Mouse (Mus musculus) hematopoietic stem cell, adult 5-6 weeks (primary cell): ENCODE data around the gene Ttc4. TPM values are rescaled to one million over a fixed set of nuclear protein-coding genes. Genes with fewer than 3 reads are reported as not detected.

ENCODE experiments used
- ATAC-seq, 2 experiments: fragments of 125-278 bp in 1 of 2; replicated peaks in 1 of 2; 2 replicates each; pipeline ENCODE4 v1.8.0; 2016 to 2017; ENCODE audit warnings: inconsistent platforms in 2 of 2, mild to moderate bottlenecking in 2 of 2, moderate number of reproducible peaks in 2 of 2, low read depth in 1 of 2, moderate TSS enrichment in 1 of 2; ENCODE audit not compliant: low FRiP score in 2 of 2, poor library complexity in 2 of 2, severe bottlenecking in 2 of 2, insufficient read depth in 1 of 2, low TSS enrichment in 1 of 2
- total RNA-seq: library from RNA; stranded (forward); fragments of 172-1452, 232-1000 nt; gene quantifications from 2 replicates; pipeline ENCODE4 v1.2.3, GENCODE M21; 2017

Gene Ttc4
- 41.9 and 46.4 TPM in 2 replicates for total RNA-seq

GRCm38 (mm10) chr4:106678442-106679118 is at the start of gene Ttc4:
Gene Ttc4, minus strand, starts transcription at chr4:106678944.
- ATAC-seq, result peak; percentile 98 to 99

DNA sequence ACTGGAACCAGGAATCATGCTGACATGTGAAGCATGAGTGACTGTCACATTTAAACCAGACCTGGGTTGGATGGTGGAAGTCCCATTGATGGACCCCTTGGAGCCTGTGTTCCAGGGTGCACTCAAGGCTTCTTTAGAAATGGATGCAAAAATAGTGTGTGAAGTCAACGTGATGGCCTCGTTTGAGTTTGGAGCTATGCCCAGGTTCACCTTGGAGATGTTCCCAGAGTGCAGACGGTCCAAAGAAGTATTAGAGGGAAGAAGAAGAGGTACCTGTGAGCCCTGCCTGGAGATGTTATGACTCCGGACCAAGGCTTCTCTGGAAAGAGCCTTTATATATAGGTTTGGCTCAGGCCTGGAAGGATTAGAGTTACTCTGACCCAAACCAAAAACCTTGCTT is 41.9 kb upstream of the Ttc4 start:
- no peak for ATAC-seq

DNA sequence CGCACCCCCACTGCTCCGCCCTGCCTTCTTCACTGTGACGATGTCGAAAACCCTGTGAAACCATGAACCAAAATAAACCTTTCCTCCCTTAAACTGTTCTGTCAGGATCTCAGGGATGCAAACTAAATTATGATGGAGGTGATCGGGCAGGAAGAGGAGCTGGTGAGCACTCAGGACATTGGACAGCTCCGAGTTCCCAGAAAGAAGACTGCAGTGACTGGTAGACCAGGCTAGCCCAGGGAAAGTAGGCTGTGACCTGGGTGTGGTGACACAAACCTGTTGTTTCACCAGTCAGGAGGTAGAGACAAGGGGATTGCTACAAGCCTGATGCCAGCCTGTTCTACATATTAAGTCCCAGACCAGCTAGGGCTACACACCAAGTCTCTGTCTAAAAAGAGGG is 34.9 kb upstream of the Ttc4 start:
- no peak for ATAC-seq

- ATAC-seq, result peak; percentile 68 to 75
These were observed 29.7 kb upstream of the Ttc4 start for GRCm38 (mm10) chr4:106708408-106708807.

GRCm38 (mm10) chr4:106707957-106708356 is 29.2 kb upstream of the Ttc4 start:
- ATAC-seq, result no peak

- ATAC-seq, result no peak
These were observed 26.4 kb upstream of the Ttc4 start for GRCm38 (mm10) chr4:106705096-106705665.

GRCm38 (mm10) chr4:106704416-106704815 is 25.7 kb upstream of the Ttc4 start:
- no peak for ATAC-seq

GRCm38 (mm10) chr4:106703956-106704355 is 25.2 kb upstream of the Ttc4 start:
- ATAC-seq, result no peak

DNA sequence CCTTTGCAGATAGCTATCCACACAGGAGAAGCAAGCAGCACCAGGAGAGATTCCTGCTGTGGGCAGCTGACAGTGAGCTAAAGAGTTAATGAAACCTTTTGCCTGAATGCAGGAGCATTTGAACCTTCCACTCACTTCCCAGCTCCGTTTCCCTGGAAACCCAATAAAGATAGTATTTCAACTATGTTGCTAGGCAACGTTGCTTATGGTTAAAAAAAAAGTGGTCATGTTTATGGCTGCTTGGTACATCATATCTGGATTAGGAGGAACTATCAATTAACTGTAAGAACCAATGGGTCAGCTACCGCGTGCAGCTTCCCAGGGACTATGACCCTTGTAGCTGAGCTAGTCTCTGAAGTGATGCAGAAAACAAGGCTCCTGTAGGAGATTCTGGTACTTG is 22.1 kb upstream of the Ttc4 start:
- no peak for ATAC-seq

DNA sequence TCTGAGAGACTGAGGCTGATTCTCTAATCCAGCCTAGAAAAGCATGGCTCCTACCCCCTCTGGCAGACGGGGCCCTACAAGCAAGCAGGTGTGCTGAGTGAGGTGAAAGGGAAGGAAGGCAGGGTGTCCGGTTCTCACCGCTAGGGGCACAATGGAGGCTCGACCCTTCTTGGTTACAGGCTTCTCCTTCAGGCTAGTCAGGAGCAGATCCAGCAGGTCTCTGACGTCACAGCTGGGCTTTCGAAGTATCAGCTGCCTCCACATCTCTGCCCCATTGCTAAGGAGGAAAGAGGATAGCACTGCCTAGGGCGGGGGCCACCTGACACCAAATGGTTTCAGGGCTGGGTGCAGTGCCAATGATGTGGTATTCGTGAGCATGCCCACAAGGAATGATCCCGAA is 21.2 kb upstream of the Ttc4 start:
- peak; percentile 65 to 76; a peak in 2 of 4 replicates for ATAC-seq

DNA sequence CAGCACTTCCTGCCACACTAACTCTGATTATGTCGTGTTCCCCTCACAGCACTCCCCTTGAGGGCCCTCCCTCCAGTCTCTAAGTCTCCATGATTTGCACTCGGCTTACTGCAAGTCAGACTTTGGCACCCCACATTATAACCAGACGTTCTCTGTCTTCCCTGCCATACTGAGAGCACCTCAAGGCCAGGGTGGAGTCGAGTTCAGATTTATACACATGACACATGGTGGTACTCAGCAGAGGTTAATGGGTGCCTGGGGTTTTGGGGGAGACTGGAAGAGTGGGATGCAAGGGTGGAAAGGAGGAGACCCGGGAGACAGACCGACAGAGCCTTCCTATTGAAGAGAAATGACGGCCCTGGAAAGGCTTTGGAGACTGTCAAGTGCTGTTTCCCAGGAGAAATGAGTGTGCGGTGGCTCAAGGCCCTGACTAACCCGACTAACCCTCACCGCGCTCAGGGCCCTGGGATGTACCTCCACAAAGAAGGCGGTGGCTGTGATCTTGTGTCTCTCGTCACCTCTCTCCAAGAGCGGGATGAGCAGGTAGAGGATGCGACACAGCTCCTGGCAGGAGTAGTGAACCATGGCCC is 15.2 kb upstream of the Ttc4 start:
- no peak for ATAC-seq

GRCm38 (mm10) chr4:106688636-106689296 is 10.0 kb upstream of the Ttc4 start:
- ATAC-seq, result no peak

DNA sequence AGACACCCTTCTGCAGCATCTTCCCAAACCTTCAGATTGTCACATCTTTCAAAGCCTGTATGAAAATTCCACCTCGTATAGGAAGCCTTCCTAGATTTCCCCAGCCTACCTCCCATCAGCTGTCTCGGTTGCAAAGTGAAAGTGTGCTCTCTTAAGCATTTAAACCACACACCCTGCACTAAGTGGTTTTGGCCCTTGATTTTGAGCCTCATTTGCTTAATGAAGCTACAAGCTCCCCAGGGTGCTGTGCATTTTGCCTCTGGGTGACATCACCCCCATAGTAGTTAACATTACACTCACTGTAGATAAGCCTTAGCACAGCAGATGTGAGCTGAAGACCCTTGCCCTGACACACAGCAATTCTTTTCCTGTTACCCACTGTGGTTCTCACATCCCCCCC is 2.2 kb upstream of the Ttc4 start:
- ATAC-seq, result no peak

DNA sequence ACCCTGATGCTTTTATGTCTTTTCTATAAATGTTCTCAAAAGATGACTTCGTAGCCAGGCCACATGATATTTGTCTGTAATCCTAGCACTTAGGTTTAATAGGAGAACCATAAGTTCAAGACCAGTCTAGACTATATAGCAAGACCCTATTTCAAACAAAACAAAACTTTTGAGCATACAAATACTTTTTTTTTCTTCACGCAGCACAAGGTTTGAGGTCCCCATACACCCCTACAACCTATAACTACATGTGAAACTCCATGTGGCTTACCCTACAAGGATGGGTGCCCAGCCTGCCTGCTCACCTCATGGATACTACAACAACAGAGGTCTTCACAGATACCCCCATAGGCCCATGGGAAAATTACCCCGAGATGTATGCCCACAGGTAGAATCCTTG is 408 bp upstream of the Ttc4 start:
- ATAC-seq, result no peak

- no peak for ATAC-seq
These were observed 2.0 kb downstream of the Ttc4 start for GRCm38 (mm10) chr4:106676749-106677148.

- no peak for ATAC-seq
These were observed 12.2 kb downstream of the Ttc4 start for GRCm38 (mm10) chr4:106666546-106666945.

- no peak for ATAC-seq
These were observed 13.1 kb downstream of the Ttc4 start for GRCm38 (mm10) chr4:106665673-106666072.

- ATAC-seq, result no peak
These were observed 13.5 kb downstream of the Ttc4 start for GRCm38 (mm10) chr4:106665269-106665668.
